Mouse (Mus musculus) small intestine, adult 2 months (tissue): ENCODE results near the gene Myl10.

Experiments used
- CTCF ChIP-seq: fragments of 200-500 bp; IDR thresholded peaks from 2 replicates; pipeline ENCODE4 v1.5.1; 2012; ENCODE audit warnings: low read depth, mild to moderate bottlenecking, control low read depth, inconsistent platforms, low read length, moderate library complexity, mixed read lengths; ENCODE audit not compliant: insufficient replicate concordance, insufficient read length; ENCODE audit errors: extremely low read depth
- POLR2A ChIP-seq: fragments of 200-500 bp; IDR thresholded peaks from 2 replicates; pipeline ENCODE4 v1.6.1; 2012; ENCODE audit warnings: low read depth, mild to moderate bottlenecking, control low read depth, inconsistent platforms, low read length, moderate library complexity

DNA sequence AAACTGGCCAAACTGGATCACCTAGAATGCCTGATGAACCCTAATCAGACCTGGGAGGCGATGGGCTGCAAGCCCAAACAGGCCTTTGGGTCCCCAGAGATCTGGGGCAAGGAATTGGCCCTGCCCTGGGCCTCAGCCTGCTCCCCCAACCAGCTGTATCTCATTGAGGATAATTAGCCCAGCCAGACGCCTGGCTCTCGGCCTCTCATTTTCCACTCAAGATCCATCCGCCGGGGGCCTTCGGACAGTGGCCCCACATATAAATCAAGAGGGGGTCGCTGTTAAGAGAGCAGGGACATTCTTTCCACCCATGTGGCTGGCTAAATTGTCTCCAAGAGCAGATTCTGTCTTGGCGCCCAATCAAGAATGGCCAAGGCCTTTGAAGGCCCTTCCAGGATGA, 11.2 kb downstream of the Myl10 start:
- no peak for TF ChIP-seq CTCF
- no peak for TF ChIP-seq POLR2A
